In genomic region chr11:69766126-69766609, GRCm38 (mm10) we compare ENCODE assay signal across 8 mouse cellular contexts. TPM values are rescaled to one million over a fixed set of nuclear protein-coding genes. Genes with fewer than 3 reads are reported as not detected.
DNase-seq lines count a peak whose midpoint lies in the region; ATAC-seq and TF ChIP-seq lines count a peak whose summit lies in the region.

No protein-coding gene starts in this region.

- H3K27me3 ChIP-seq in E14TG2a.4 (ENCODE audit: insufficient read depth, low read length) = peaks cover 32% of the 10 kb centered on the region
- no peaks in the 10 kb centered on the region for H3K27me3 ChIP-seq in forebrain, embryonic 15.5 days
- no peaks in the 10 kb centered on the region for H3K27me3 ChIP-seq in lung, embryonic 15.5 days

- peak overlapping the region; percentile 92 for H3K9ac ChIP-seq in forebrain, embryonic 15.5 days (replicated peaks)
- H3K9ac ChIP-seq in lung, embryonic 15.5 days = peak overlapping the region; percentile 94

- DNase-seq in cerebellum, adult 11 months = peak; percentile 70
- peak; percentile 58 for DNase-seq in heart, postnatal 25 days (ENCODE audit: low spot score)
- DNase-seq in layer of hippocampus, adult 2 months (ENCODE audit: low spot score in 2 of 2) = peak; percentile 75 to 78
- DNase-seq in thymus, adult 18-20 months = peak; percentile 78 to 83

- peaks cover 39% of the 10 kb centered on the region for H3K4me1 ChIP-seq in E14TG2a.4 (replicated peaks; ENCODE audit: low read depth, low read length)
- peaks cover 23% of the 10 kb centered on the region for H3K4me1 ChIP-seq in forebrain, embryonic 15.5 days
- H3K4me1 ChIP-seq in lung, embryonic 15.5 days = peaks cover 22% of the 10 kb centered on the region

- H3K4me2 ChIP-seq in forebrain, embryonic 15.5 days (replicated peaks) = peak overlapping the region; percentile 51
- peak overlapping the region; percentile 60 for H3K4me2 ChIP-seq in lung, embryonic 15.5 days

- TF ChIP-seq CTCF in E14TG2a.4 (conservative IDR thresholded peaks at IDR 0.05; ENCODE audit: low read length) = no peak
- 0 out of 2 replicates have a peak, but pooled peaks have one; percentile 3 for TF ChIP-seq CTCF in layer of hippocampus, adult 2 months (conservative IDR thresholded peaks at IDR 0.05)

- peak overlapping the region; percentile 76 for H3K27ac ChIP-seq in forebrain, embryonic 15.5 days (replicated peaks)
- peak overlapping the region; percentile 100 for H3K27ac ChIP-seq in layer of hippocampus, adult 2 months
- H3K27ac ChIP-seq in lung, embryonic 15.5 days = peak overlapping the region; percentile 93

- peak overlapping the region; percentile 89 for H3K4me3 ChIP-seq in E14TG2a.4 (replicated peaks; ENCODE audit: low read length)
- peak overlapping the region; percentile 79 for H3K4me3 ChIP-seq in forebrain, embryonic 15.5 days
- peak overlapping the region; percentile 96 for H3K4me3 ChIP-seq in layer of hippocampus, adult 2 months
- peak overlapping the region; percentile 86 for H3K4me3 ChIP-seq in lung, embryonic 15.5 days

- intact Hi-C loops in heart, postnatal 25 days (cut with DNase I) = loop anchor here (2.0 kb wide), 1 partner anchor 37 kb away; no protein-coding TSS in a partner anchor

- H3K36me3 ChIP-seq in E14TG2a.4 (ENCODE audit: insufficient read depth, low read length) = no peaks in the 10 kb centered on the region; the same call in 1 of the 2 replicates
- H3K36me3 ChIP-seq in forebrain, embryonic 15.5 days = no peaks in the 10 kb centered on the region
- H3K36me3 ChIP-seq in lung, embryonic 15.5 days = no peaks in the 10 kb centered on the region

- 1% methylated on average over 36 of the region's 37 CpGs for WGBS in forebrain, embryonic 15.5 days
- WGBS in lung, embryonic 15.5 days = under 1% methylated on average over 37 of the region's 37 CpGs

- H3K9me3 ChIP-seq in E14TG2a.4 (ENCODE audit: low read length) = no peaks in the 10 kb centered on the region
- no peaks in the 10 kb centered on the region for H3K9me3 ChIP-seq in forebrain, embryonic 15.5 days
- no peaks in the 10 kb centered on the region for H3K9me3 ChIP-seq in lung, embryonic 15.5 days

- ATAC-seq in forebrain, embryonic 15.5 days (replicated peaks) = peak; percentile 78
- ATAC-seq in lung, embryonic 15.5 days (ENCODE audit: borderline replicate concordance, extremely low read depth, low FRiP score, low TSS enrichment) = peak; percentile 78
- ATAC-seq in neutrophil, adult 5-6 weeks (ENCODE audit: extremely low read depth, insufficient number of reproducible peaks, low FRiP score, poor library complexity, severe bottlenecking) = peak; percentile 58; the same call in 1 of the 2 replicates

RNA-seq across cellular contexts. Expression of gene Zbtb4, which starts 0.5 kb away (rescaled TPM):
- polyA plus RNA-seq in forebrain, embryonic 15.5 days (2015; fragmentation: Nextera tagmentation; extraction: Ambion mirVana) = 2.8 and 3.2 TPM in 2 replicates
- total RNA-seq in heart, postnatal 25 days (2021) = 10 to 100 TPM; 33.3 to 39.6 TPM
- total RNA-seq in layer of hippocampus, adult 2 months (2021) = 100 to 1,000 TPM; 122 to 133 TPM
- polyA plus RNA-seq in lung, embryonic 15.5 days (2015; fragmentation: Nextera tagmentation; extraction: Ambion mirVana) = 2.6 and 3.0 TPM in 2 replicates
- 22.0 and 27.8 TPM in 2 replicates for total RNA-seq in neutrophil, adult 5-6 weeks (2017)

RNA-seq across cellular contexts. Expression of gene Slc35g3, which starts 4.4 kb away (rescaled TPM):
- 0.28 and 0.56 TPM in 2 replicates for polyA plus RNA-seq in forebrain, embryonic 15.5 days (2015; fragmentation: Nextera tagmentation; extraction: Ambion mirVana)
- not detected for total RNA-seq in heart, postnatal 25 days (2021)
- total RNA-seq in layer of hippocampus, adult 2 months (2021) = not detected
- 0.19 and 0.26 TPM in 2 replicates for polyA plus RNA-seq in lung, embryonic 15.5 days (2015; fragmentation: Nextera tagmentation; extraction: Ambion mirVana)
- total RNA-seq in neutrophil, adult 5-6 weeks (2017) = not detected in 2 replicates

RNA-seq across cellular contexts. Expression of gene Polr2a, which starts 7.7 kb away (rescaled TPM):
- polyA plus RNA-seq in forebrain, embryonic 15.5 days (2015; fragmentation: Nextera tagmentation; extraction: Ambion mirVana) = 17.5 and 19.2 TPM in 2 replicates
- total RNA-seq in heart, postnatal 25 days (2021) = 10 to 100 TPM; 28.6 to 30.4 TPM
- total RNA-seq in layer of hippocampus, adult 2 months (2021) = 10 to 100 TPM; 64.6 to 65.4 TPM
- 26.7 and 31.6 TPM in 2 replicates for polyA plus RNA-seq in lung, embryonic 15.5 days (2015; fragmentation: Nextera tagmentation; extraction: Ambion mirVana)
- total RNA-seq in neutrophil, adult 5-6 weeks (2017) = 40.2 and 59.4 TPM in 2 replicates

RNA-seq across cellular contexts. Expression of gene Chrnb1, which starts 29.6 kb away (rescaled TPM):
- polyA plus RNA-seq in forebrain, embryonic 15.5 days (2015; fragmentation: Nextera tagmentation; extraction: Ambion mirVana) = 1.2 and 1.4 TPM in 2 replicates
- 1 to 10 TPM; 4.8 to 5.0 TPM for total RNA-seq in heart, postnatal 25 days (2021)
- total RNA-seq in layer of hippocampus, adult 2 months (2021) = 1 to 10 TPM; 1.1 to 1.3 TPM
- 15.7 and 15.8 TPM in 2 replicates for polyA plus RNA-seq in lung, embryonic 15.5 days (2015; fragmentation: Nextera tagmentation; extraction: Ambion mirVana)
- 3.5 and 5.3 TPM in 2 replicates for total RNA-seq in neutrophil, adult 5-6 weeks (2017)

RNA-seq across cellular contexts. Expression of gene Fgf11, which starts 35.5 kb away (rescaled TPM):
- 6.2 and 6.7 TPM in 2 replicates for polyA plus RNA-seq in forebrain, embryonic 15.5 days (2015; fragmentation: Nextera tagmentation; extraction: Ambion mirVana)
- total RNA-seq in heart, postnatal 25 days (2021) = 1 to 10 TPM; 2.2 to 2.4 TPM
- total RNA-seq in layer of hippocampus, adult 2 months (2021) = 10 to 100 TPM; 25.6 to 28.0 TPM
- 1.2 and 1.3 TPM in 2 replicates for polyA plus RNA-seq in lung, embryonic 15.5 days (2015; fragmentation: Nextera tagmentation; extraction: Ambion mirVana)
- not detected in 2 replicates for total RNA-seq in neutrophil, adult 5-6 weeks (2017)

Comparison
In these comparisons a context has a peak if more than half of its experiments do, and no peak if none do; other contexts are left out.
1. Peak in every context shown above with its lines: DNase-seq, ATAC-seq, H3K4me3 ChIP-seq and H3K27ac ChIP-seq.